Mouse (Mus musculus) spleen, adult 2 months (tissue): ENCODE results near the gene Bpi. TPM values are rescaled to one million over a fixed set of nuclear protein-coding genes. Genes with fewer than 3 reads are reported as not detected.

ENCODE experiments used
- DNase-seq, 2 experiments: peaks; one replicate each; pipeline versions ENCODE4 v3.0.0 to v3.0.0-alpha.2; 2012 to 2021; ENCODE audit warnings: low spot score in 2 of 2, low read depth in 1 of 2
- H3K27ac ChIP-seq: fragments of 200-500 bp; 2 replicates; pipeline ENCODE4 v1.5.1; 2012; ENCODE audit warnings: low read length, inconsistent platforms; ENCODE audit not compliant: insufficient read depth
- H3K27me3 ChIP-seq: fragments of 200-500 bp; 2 replicates; pipeline ENCODE4 v1.6.1; 2012; ENCODE audit warnings: mild to moderate bottlenecking, moderate library complexity, low read length, inconsistent platforms; ENCODE audit not compliant: control insufficient read depth, insufficient read depth
- H3K36me3 ChIP-seq: fragments of 200-500 bp; 2 replicates; pipeline ENCODE4 v1.6.1; 2012; ENCODE audit warnings: mild to moderate bottlenecking, low read length, inconsistent platforms; ENCODE audit not compliant: control insufficient read depth, insufficient read depth
- H3K4me1 ChIP-seq: fragments of 200-500 bp; 2 replicates; pipeline ENCODE4 v1.6.1; 2011; ENCODE audit warnings: inconsistent platforms; ENCODE audit not compliant: control insufficient read depth, insufficient read depth, insufficient read length
- H3K4me3 ChIP-seq: fragments of 200-500 bp; 2 replicates; pipeline ENCODE4 v1.5.1; 2011; ENCODE audit warnings: mild to moderate bottlenecking, inconsistent platforms; ENCODE audit not compliant: insufficient read depth, insufficient read length; ENCODE audit errors: extremely low read depth
- CTCF ChIP-seq: fragments of 200-500 bp; IDR thresholded peaks from 2 replicates; pipeline ENCODE4 v1.5.1; 2011; ENCODE audit warnings: mild to moderate bottlenecking, inconsistent platforms; ENCODE audit not compliant: insufficient read depth, insufficient read length, insufficient replicate concordance; ENCODE audit errors: extremely low read depth
- POLR2A ChIP-seq: fragments of 200-500 bp; IDR thresholded peaks from 2 replicates; pipeline ENCODE4 v1.6.1; 2011; ENCODE audit warnings: low read depth, low read length, inconsistent platforms
- WGBS: fragments of 180-500 bp; shearing (Covaris S2); methylation state at CpG from one replicate; pipeline ENCODE4 v1.1.7; 2018; 5-methylcytosine and 5-hydroxymethylcytosine counted together
- polyA plus RNA-seq: library from polyadenylated mRNA; depleted of rRNA; stranded (reverse); fragments of >200 nt; gene quantifications from 2 replicates; pipeline ENCODE4 v1.2.3, GENCODE M21; 2012

Bpi gene
- polyA plus RNA-seq, 1 experiment: not detected

- no peak overlapping the region for H3K4me3 ChIP-seq
- no peak for DNase-seq
- no peaks in the 10 kb centered on the region for H3K36me3 ChIP-seq
- H3K27ac ChIP-seq: no peak overlapping the region
- no peaks in the 10 kb centered on the region for H3K4me1 ChIP-seq
- TF ChIP-seq CTCF (no peak), POLR2A (no peak)
- peaks cover 3% of the 10 kb centered on the region for H3K27me3 ChIP-seq
- 38% methylated on average over 7 of the region's 7 CpGs for WGBS
Measured at GRCm38 (mm10) chr2:158229503-158229892, 28.4 kb upstream of the Bpi start.

- H3K4me3 ChIP-seq: no peak overlapping the region
- H3K36me3 ChIP-seq: no peaks in the 10 kb centered on the region
- H3K27me3 ChIP-seq: peaks cover 3% of the 10 kb centered on the region
- no peaks in the 10 kb centered on the region for H3K4me1 ChIP-seq
- TF ChIP-seq CTCF: no peak
- 89% methylated on average over 6 of the region's 6 CpGs for WGBS
- no peak for DNase-seq
- H3K27ac ChIP-seq: no peak overlapping the region
Measured at GRCm38 (mm10) chr2:158230617-158231016, 27.3 kb upstream of the Bpi start.

GRCm38 (mm10) chr2:158231071-158231470 lies 26.8 kb upstream of the Bpi start:
- TF ChIP-seq CTCF (no peak), POLR2A (no peak)
- DNase-seq: no peak
- Histone ChIP-seq H3K27me3 (peaks cover 3% of the 10 kb centered on the region), H3K4me3 (no peak overlapping the region), H3K36me3 (no peaks in the 10 kb centered on the region), H3K4me1 (no peaks in the 10 kb centered on the region), H3K27ac (no peak overlapping the region)
- WGBS: 88% methylated on average over 5 of the region's 5 CpGs

- TF ChIP-seq POLR2A (no peak), CTCF (no peak)
- Histone ChIP-seq H3K27me3 (peaks cover 3% of the 10 kb centered on the region), H3K27ac (no peak overlapping the region), H3K4me1 (no peaks in the 10 kb centered on the region), H3K36me3 (no peaks in the 10 kb centered on the region), H3K4me3 (no peak overlapping the region)
- no peak for DNase-seq
- 71% methylated on average over 3 of the region's 3 CpGs for WGBS
Measured at GRCm38 (mm10) chr2:158232414-158232813, 25.5 kb upstream of the Bpi start.

GRCm38 (mm10) chr2:158233106-158233505 lies 24.8 kb upstream of the Bpi start:
- no peak overlapping the region for H3K4me3 ChIP-seq
- no peaks in the 10 kb centered on the region for H3K4me1 ChIP-seq
- no peak for DNase-seq
- no peak overlapping the region for H3K27ac ChIP-seq
- WGBS: 26% methylated on average over 3 of the region's 3 CpGs
- no peak for TF ChIP-seq POLR2A
- peaks cover 3% of the 10 kb centered on the region for H3K27me3 ChIP-seq
- no peaks in the 10 kb centered on the region for H3K36me3 ChIP-seq

- DNase-seq: no peak
- Histone ChIP-seq H3K27me3 (no peaks in the 10 kb centered on the region), H3K27ac (no peak overlapping the region), H3K4me3 (no peak overlapping the region), H3K36me3 (no peaks in the 10 kb centered on the region), H3K4me1 (no peaks in the 10 kb centered on the region)
- no peak for TF ChIP-seq POLR2A
- TF ChIP-seq CTCF: no peak
Measured at GRCm38 (mm10) chr2:158236698-158237097, 21.2 kb upstream of the Bpi start.

- no peak for TF ChIP-seq POLR2A
- TF ChIP-seq CTCF: no peak
- Histone ChIP-seq H3K27me3 (no peaks in the 10 kb centered on the region), H3K4me1 (no peaks in the 10 kb centered on the region), H3K36me3 (no peaks in the 10 kb centered on the region), H3K27ac (no peak overlapping the region), H3K4me3 (no peak overlapping the region)
- 81% methylated on average over 5 of the region's 5 CpGs for WGBS
- DNase-seq: no peak
Measured at GRCm38 (mm10) chr2:158238101-158238500, 19.8 kb upstream of the Bpi start.
